ENCODE assay signal across 23 mouse cellular contexts in the genomic region with DNA sequence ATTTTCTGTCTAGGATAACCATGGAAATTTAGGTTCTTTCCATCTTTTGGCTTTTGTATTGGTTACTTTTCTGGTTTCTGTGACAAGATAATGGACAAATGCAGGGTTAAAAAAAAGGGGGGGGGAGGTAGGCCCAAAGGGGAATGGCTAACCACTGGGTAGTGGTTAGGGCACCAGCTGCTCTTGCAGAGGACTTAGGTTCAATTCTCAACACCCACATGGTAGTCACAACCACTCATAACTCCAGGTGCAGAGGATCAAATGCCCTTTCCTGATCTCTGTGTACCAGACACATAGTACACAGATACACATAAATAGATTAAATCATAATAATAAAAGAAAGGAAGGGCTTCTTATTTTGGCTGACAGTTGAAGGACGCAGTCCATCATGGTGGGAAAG.
"Had no signal": no experiment of that assay in that cellular context is flagged by ENCODE, and none has a peak within 500 bp of the region (broad histone marks: within the 10 kb centered on the region; RNA-seq: fewer than 3 reads in every experiment).

No protein-coding gene starts in this region.

- ATAC-seq: hindbrain, embryonic 16.5 days; intestine, embryonic 15.5 days; intestine, postnatal 0 days had no signal

- DNase-seq: gastrocnemius, postnatal 10 days; gastrocnemius, postnatal 25 days; heart, adult 11 months; heart, adult 2 months; heart, postnatal 10 days; heart, postnatal 4 days; kidney, adult 18-20 months; kidney, adult 8-10 months; kidney, postnatal 10 days; kidney, postnatal 25 days; liver; liver, embryonic 13.5 days had no signal

- H3K27me3 ChIP-seq: hindbrain, embryonic 12.5 days; intestine, embryonic 15.5 days; limb, embryonic 12.5 days; liver, embryonic 13.5 days; liver, embryonic 15.5 days had no signal

- H3K4me3 ChIP-seq: heart, adult 2 months; hindbrain, embryonic 12.5 days; layer of hippocampus, adult 2 months; left cerebral cortex, adult 2 months had no signal

- H3K27ac ChIP-seq: heart, adult 2 months; hindbrain, embryonic 12.5 days; hindbrain, embryonic 14.5 days; intestine, embryonic 15.5 days; layer of hippocampus, adult 2 months; left cerebral cortex, adult 2 months; limb, embryonic 12.5 days had no signal

- H3K9me3 ChIP-seq: hindbrain, embryonic 10.5 days; hindbrain, embryonic 12.5 days; intestine, embryonic 15.5 days; limb, embryonic 10.5 days; limb, embryonic 12.5 days; liver, embryonic 13.5 days; liver, embryonic 15.5 days had no signal

- H3K9ac ChIP-seq: hindbrain, embryonic 12.5 days; hindbrain, embryonic 14.5 days; intestine, embryonic 15.5 days; limb, embryonic 12.5 days had no signal

- H3K36me3 ChIP-seq: hindbrain, embryonic 10.5 days; hindbrain, embryonic 12.5 days; intestine, embryonic 15.5 days; limb, embryonic 10.5 days; limb, embryonic 12.5 days; liver, embryonic 13.5 days had no signal
